Mouse (Mus musculus) CH12.LX (cell line): ENCODE data around the gene Ramp3. TPM values are rescaled to one million over a fixed set of nuclear protein-coding genes. Genes with fewer than 3 reads are reported as not detected.

ENCODE experiments used
- DNase-seq: peaks from one replicate; pipeline ENCODE4 v3.0.0-alpha.2; 2013; ENCODE audit errors: extremely low read depth
- H3K27ac ChIP-seq: 2 replicates; pipeline ENCODE4 v1.5.1; 2012; ENCODE audit warnings: low read depth, mild to moderate bottlenecking, control low read depth, moderate library complexity; ENCODE audit not compliant: insufficient read depth
- H3K27me3 ChIP-seq: replicated peaks from 2 replicates; pipeline ENCODE3; 2012; ENCODE audit warnings: inconsistent platforms
- H3K36me3 ChIP-seq, 2 experiments: replicated peaks in 1 of 2; 2 replicates each; pipeline versions ENCODE3 to v1.6.1; 2012; ENCODE audit warnings: inconsistent platforms in 1 of 2, low read length in 1 of 2, mild to moderate bottlenecking in 1 of 2, mixed read lengths in 1 of 2, moderate library complexity in 1 of 2; ENCODE audit not compliant: control insufficient read depth in 1 of 2, insufficient read depth in 1 of 2
- H3K4me1 ChIP-seq, 2 experiments: 2 replicates each; pipeline ENCODE4 v1.6.1; 2012; ENCODE audit warnings: inconsistent platforms in 1 of 2, moderate library complexity in 1 of 2; ENCODE audit not compliant: insufficient read depth in 2 of 2, control insufficient read depth in 1 of 2
- H3K4me2 ChIP-seq: 2 replicates; pipeline ENCODE4 v1.6.1; 2012; ENCODE audit warnings: low read depth, mild to moderate bottlenecking, control low read depth; ENCODE audit not compliant: poor library complexity, insufficient read depth, severe bottlenecking
- H3K4me3 ChIP-seq, 3 experiments: fragments of 150-350 bp in 1 of 3; sonication (generic) in 1 of 3; replicated peaks in 1 of 3; 2 replicates each; pipeline versions ENCODE3 to v1.5.1; 2011 to 2012; ENCODE audit warnings: low read depth in 2 of 3, low read length in 2 of 3, mild to moderate bottlenecking in 2 of 3, moderate library complexity in 2 of 3, control low read depth in 1 of 3, improper control_type of control experiment in 1 of 3, inconsistent platforms in 1 of 3, mixed read lengths in 1 of 3; ENCODE audit not compliant: poor library complexity in 1 of 3
- H3K79me2 ChIP-seq: replicated peaks from 2 replicates; pipeline ENCODE4 v1.6.1; 2012; ENCODE audit warnings: mild to moderate bottlenecking, moderate library complexity; ENCODE audit not compliant: control insufficient read depth, poor library complexity, insufficient read depth, severe bottlenecking; ENCODE audit errors: extremely low read depth
- H3K9ac ChIP-seq: 2 replicates; pipeline ENCODE4 v1.6.1; 2012; ENCODE audit warnings: low read depth, mild to moderate bottlenecking, control low read depth, moderate library complexity; ENCODE audit not compliant: insufficient read depth
- H3K9me3 ChIP-seq: replicated peaks from 2 replicates; pipeline ENCODE3; 2012; ENCODE audit warnings: low read length, inconsistent platforms, mixed read lengths
- BHLHE40 ChIP-seq: IDR thresholded peaks from 2 replicates; pipeline ENCODE4 v1.6.1; 2011; ENCODE audit warnings: mild to moderate bottlenecking, low read depth, low read length, improper control_type of control experiment
- CHD1 ChIP-seq: IDR thresholded peaks from 2 replicates; pipeline ENCODE4 v1.6.1; 2012; ENCODE audit warnings: low read depth, low read length, improper control_type of control experiment, inconsistent platforms
- CHD2 ChIP-seq: IDR thresholded peaks from 2 replicates; pipeline ENCODE4 v1.6.1; 2011; ENCODE audit warnings: low read length, improper control_type of control experiment
- CTCF ChIP-seq, 2 experiments: IDR thresholded peaks in 1 of 2; conservative IDR thresholded peaks in 1 of 2; 2 replicates each; pipeline ENCODE4 v1.5.1; 2011 to 2012; ENCODE audit warnings: low read depth in 2 of 2, low read length in 2 of 2, improper control_type of control experiment in 1 of 2, inconsistent platforms in 1 of 2, mild to moderate bottlenecking in 1 of 2, moderate library complexity in 1 of 2
- E2F4 ChIP-seq: IDR thresholded peaks from 2 replicates; pipeline ENCODE4 v1.6.1; 2011; ENCODE audit warnings: low read depth, low read length, improper control_type of control experiment; ENCODE audit not compliant: insufficient replicate concordance
- ELF1 ChIP-seq: IDR thresholded peaks from 2 replicates; pipeline ENCODE4 v1.6.1; 2014; ENCODE audit warnings: low read depth, mild to moderate bottlenecking, inconsistent platforms, low read length, improper control_type of control experiment
- EP300 ChIP-seq: IDR thresholded peaks from 2 replicates; pipeline ENCODE4 v1.6.1; 2011; ENCODE audit warnings: low read length, improper control_type of control experiment
- ETS1 ChIP-seq: conservative IDR thresholded peaks from 2 replicates; pipeline ENCODE4 v1.6.1; 2012; ENCODE audit warnings: low read depth, mild to moderate bottlenecking, inconsistent platforms, low read length, improper control_type of control experiment, moderate library complexity
- GABPA ChIP-seq: IDR thresholded peaks from 2 replicates; pipeline ENCODE4 v1.6.1; 2012; ENCODE audit warnings: low read depth, low read length, improper control_type of control experiment, inconsistent platforms; ENCODE audit not compliant: insufficient replicate concordance
- HCFC1 ChIP-seq: IDR thresholded peaks from 2 replicates; pipeline ENCODE4 v1.6.1; 2012; ENCODE audit warnings: low read depth, mild to moderate bottlenecking, inconsistent platforms, low read length, improper control_type of control experiment
- IRF4 ChIP-seq: IDR thresholded peaks from 2 replicates; pipeline ENCODE4 v1.6.1; 2014; ENCODE audit warnings: low read depth, mild to moderate bottlenecking, inconsistent platforms, low read length, improper control_type of control experiment
- JUN ChIP-seq: IDR thresholded peaks from 2 replicates; pipeline ENCODE4 v1.6.1; 2011; ENCODE audit warnings: low read depth, mild to moderate bottlenecking, low read length, improper control_type of control experiment, moderate library complexity; ENCODE audit not compliant: insufficient read depth
- KAT2A ChIP-seq: IDR thresholded peaks from 2 replicates; pipeline ENCODE4 v1.6.1; 2012; ENCODE audit warnings: low read length, improper control_type of control experiment, inconsistent platforms; ENCODE audit not compliant: insufficient replicate concordance
- MAFK ChIP-seq: IDR thresholded peaks from 2 replicates; pipeline ENCODE4 v1.6.1; 2011; ENCODE audit warnings: low read length, improper control_type of control experiment; ENCODE audit not compliant: insufficient replicate concordance
- MAX ChIP-seq: IDR thresholded peaks from 2 replicates; pipeline ENCODE4 v1.6.1; 2011; ENCODE audit warnings: low read length, improper control_type of control experiment
- MAZ ChIP-seq: IDR thresholded peaks from 2 replicates; pipeline ENCODE4 v1.6.1; 2012; ENCODE audit warnings: low read depth, mild to moderate bottlenecking, inconsistent platforms, low read length, improper control_type of control experiment, moderate library complexity
- MEF2A ChIP-seq: IDR thresholded peaks from 2 replicates; pipeline ENCODE4 v1.6.1; 2014; ENCODE audit warnings: low read depth, mild to moderate bottlenecking, inconsistent platforms, low read length, improper control_type of control experiment, borderline replicate concordance
- MXI1 ChIP-seq: IDR thresholded peaks from 2 replicates; pipeline ENCODE4 v1.6.1; 2011; ENCODE audit warnings: mild to moderate bottlenecking, low read depth, low read length, improper control_type of control experiment
- MYC ChIP-seq: IDR thresholded peaks from 2 replicates; pipeline ENCODE4 v1.6.1; 2011; ENCODE audit warnings: low read depth, mild to moderate bottlenecking, improper control_type of control experiment, low read length
- NELFE ChIP-seq: IDR thresholded peaks from 2 replicates; pipeline ENCODE4 v1.6.1; 2011; ENCODE audit warnings: low read depth, low read length, improper control_type of control experiment
- NRF1 ChIP-seq: IDR thresholded peaks from 2 replicates; pipeline ENCODE4 v1.6.1; 2014; ENCODE audit warnings: low read depth, mild to moderate bottlenecking, inconsistent platforms, low read length, improper control_type of control experiment, moderate library complexity
- PAX5 ChIP-seq: IDR thresholded peaks from 2 replicates; pipeline ENCODE4 v1.6.1; 2012; ENCODE audit warnings: low read length, inconsistent platforms, mixed read lengths
- POLR2A ChIP-seq: IDR thresholded peaks from 2 replicates; pipeline ENCODE4 v1.6.1; 2011; ENCODE audit warnings: low read depth, mild to moderate bottlenecking, improper control_type of control experiment, low read length
- POLR2AphosphoS2 ChIP-seq: IDR thresholded peaks from 2 replicates; pipeline ENCODE4 v1.6.1; 2011; ENCODE audit warnings: low read depth, low read length, improper control_type of control experiment
- RAD21 ChIP-seq: IDR thresholded peaks from 2 replicates; pipeline ENCODE4 v1.6.1; 2011; ENCODE audit warnings: low read depth, mild to moderate bottlenecking, low read length, improper control_type of control experiment, moderate library complexity
- RCOR1 ChIP-seq: conservative IDR thresholded peaks from 2 replicates; pipeline ENCODE4 v1.6.1; 2012; ENCODE audit warnings: low read depth, mild to moderate bottlenecking, inconsistent platforms, low read length, improper control_type of control experiment
- SIN3A ChIP-seq: IDR thresholded peaks from 2 replicates; pipeline ENCODE4 v1.6.1; 2012; ENCODE audit warnings: low read length, improper control_type of control experiment, inconsistent platforms
- SMC3 ChIP-seq: IDR thresholded peaks from 2 replicates; pipeline ENCODE4 v1.6.1; 2011; ENCODE audit warnings: low read depth, low read length, improper control_type of control experiment
- TBP ChIP-seq: conservative IDR thresholded peaks from 2 replicates; pipeline ENCODE4 v1.6.1; 2011; ENCODE audit warnings: low read depth, low read length, improper control_type of control experiment
- TCF12 ChIP-seq: IDR thresholded peaks from 2 replicates; pipeline ENCODE4 v1.6.1; 2014; ENCODE audit warnings: low read depth, mild to moderate bottlenecking, inconsistent platforms, low read length, improper control_type of control experiment
- UBTF ChIP-seq: IDR thresholded peaks from 2 replicates; pipeline ENCODE4 v1.6.1; 2012; ENCODE audit warnings: low read depth, mild to moderate bottlenecking, inconsistent platforms, low read length, improper control_type of control experiment, moderate library complexity
- USF1 ChIP-seq: IDR thresholded peaks from 2 replicates; pipeline ENCODE4 v1.6.1; 2014; ENCODE audit warnings: low read depth, mild to moderate bottlenecking, inconsistent platforms, low read length, improper control_type of control experiment
- USF2 ChIP-seq: conservative IDR thresholded peaks from 2 replicates; pipeline ENCODE4 v1.6.1; 2011; ENCODE audit warnings: low read depth, low read length, improper control_type of control experiment
- ZC3H11A ChIP-seq: IDR thresholded peaks from 2 replicates; pipeline ENCODE4 v1.6.1; 2012; ENCODE audit warnings: low read depth, mild to moderate bottlenecking, inconsistent platforms, low read length, improper control_type of control experiment
- ZKSCAN1 ChIP-seq: IDR thresholded peaks from 2 replicates; pipeline ENCODE4 v1.6.1; 2012; ENCODE audit warnings: low read depth, inconsistent platforms, low read length, improper control_type of control experiment, borderline replicate concordance
- ZMIZ1 ChIP-seq: IDR thresholded peaks from 2 replicates; pipeline ENCODE4 v1.6.1; 2012; ENCODE audit warnings: low read depth, mild to moderate bottlenecking, inconsistent platforms, low read length, improper control_type of control experiment
- ZNF384 ChIP-seq: IDR thresholded peaks from 2 replicates; pipeline ENCODE4 v1.6.1; 2012; ENCODE audit warnings: low read depth, low read length, improper control_type of control experiment, inconsistent platforms
- dilution Hi-C: fragments of 300-500 bp; cut with MboI; formaldehyde crosslinking; loops from 2 replicates; pipeline ENCODE4 v1.14.3; 2020; ENCODE audit warnings: low sequenced_read_pairs; ENCODE audit not compliant: extremely low pct_unique_long_range_greater_than_20kb, extremely low pct_ligation_motif_present
- in situ Hi-C: fragments of 300-500 bp; cut with MboI; formaldehyde crosslinking; loops from 3 replicates; pipeline ENCODE4 v1.14.3; 2019; ENCODE audit warnings: low sequenced_read_pairs, low pct_ligation_motif_present, low pct_unique_long_range_greater_than_20kb, mixed read lengths
- polyA plus RNA-seq: library from polyadenylated mRNA; unstranded; fragments of >175 nt; gene quantifications from 2 replicates; pipeline ENCODE4 v1.2.1, GENCODE M21; 2012; ENCODE audit warnings: low read depth; ENCODE audit not compliant: insufficient read length
- total RNA-seq, 2 experiments: library from RNA; depleted of rRNA; stranded (reverse); fragments of 300-350 nt in 1 of 2; fragments of >200 nt in 1 of 2; gene quantifications; 2 replicates each; pipeline ENCODE4 v1.2.3; 2012 to 2014

Gene Ramp3
- total and polyA plus RNA-seq, 3 experiments = 0.21 TPM; not detected in 2

DNA sequence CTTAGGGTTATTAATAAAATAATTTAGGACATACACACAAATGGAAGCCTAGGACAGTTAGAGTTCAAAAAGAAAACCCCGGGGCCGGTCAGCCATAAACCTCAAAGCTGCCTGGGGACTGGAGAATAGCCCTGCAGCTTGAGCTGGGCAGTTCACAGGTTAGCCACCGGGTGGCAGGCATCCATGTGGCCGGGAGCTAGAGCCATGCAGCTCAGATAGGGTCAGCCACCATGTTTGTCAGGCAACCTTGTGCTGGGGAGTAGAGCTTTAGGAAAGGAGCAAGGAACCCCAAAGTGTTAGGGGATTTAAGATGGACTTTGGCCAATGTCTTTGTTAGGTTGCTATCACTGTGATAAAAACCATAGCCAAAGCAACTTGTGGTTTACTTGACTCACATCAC, 29.8 kb upstream of the Ramp3 start:
- Histone ChIP-seq H3K4me1 (peaks cover 11 to 24% of the 10 kb centered on the region in 2 experiments), H3K27ac (no peak overlapping the region), H3K9me3 (peaks cover 7% of the 10 kb centered on the region), H3K79me2 (peaks cover 28% of the 10 kb centered on the region), H3K4me3 (no peak overlapping the region), H3K4me2 (no peak overlapping the region), H3K36me3 (peaks cover 5 to 14% of the 10 kb centered on the region in 2 experiments), H3K27me3 (no peaks in the 10 kb centered on the region), H3K9ac (no peak overlapping the region)
- in situ Hi-C loops (no loop called here), dilution Hi-C loops (no loop called here)
- TF ChIP-seq TBP (no peak), MAX (peak; percentile 84), MYC (peak; percentile 94), ELF1 (no peak), MEF2A (no peak), USF2 (no peak), IRF4 (no peak), CHD1 (no peak), E2F4 (no peak), JUN (no peak), POLR2A (peak; percentile 42; the same call in 1 of the 2 replicates), SMC3 (peak; percentile 68), CHD2 (no peak), NELFE (no peak), ZKSCAN1 (no peak), ETS1 (no peak), RCOR1 (no peak), MXI1 (no peak), CTCF (conservative IDR thresholded peaks at IDR 0.05 in 1 of 2, IDR thresholded peaks at IDR 0.05 in 1 of 2; ENCODE audit: low read depth in 2 of 2, low read length in 2 of 2) (peak; percentile 66 to 86), ZC3H11A (no peak), NRF1 (peak; percentile 38; the same call in 1 of the 2 replicates), SIN3A (no peak), EP300 (no peak), BHLHE40 (no peak), MAZ (no peak), UBTF (no peak), HCFC1 (peak; percentile 14; the same call in 1 of the 2 replicates), POLR2AphosphoS2 (peak; percentile 59; the same call in 1 of the 2 replicates), KAT2A (no peak), PAX5 (no peak), USF1 (no peak), ZNF384 (no peak), GABPA (no peak), ZMIZ1 (no peak), RAD21 (peak; percentile 33), TCF12 (no peak), MAFK (no peak)
- DNase-seq = peak; percentile 86
